Mouse (Mus musculus) adrenal gland, adult 2 months (tissue): ENCODE data around the gene Smc6. TPM values are rescaled to one million over a fixed set of nuclear protein-coding genes. Genes with fewer than 3 reads are reported as not detected.
A peak's percentile ranks its signal among the peaks of the same experiment; 100 is the strongest.

Source experiments
- DNase-seq: peaks from one replicate; pipeline ENCODE4 v3.0.0; 2021
- long read RNA-seq: library from polyadenylated mRNA; stranded (forward); transcript quantifications from one replicate; pipeline ENCODE4 v2.0.0, GENCODE M21; 2021
- polyA plus RNA-seq: library from polyadenylated mRNA; depleted of rRNA; stranded (reverse); fragments of >200 nt; gene quantifications from 2 replicates; pipeline ENCODE4 v1.2.3, GENCODE M21; 2012; rRNA removed
- total RNA-seq, 2 experiments: library from RNA; stranded (reverse); gene quantifications; 2 replicates each; pipeline ENCODE4 v1.2.3; 2021

Smc6 gene
- total RNA-seq (10 to 100 TPM; 23.3 to 29.0 TPM), polyA plus RNA-seq (1.0 and 1.1 TPM in 2 replicates)
- long read RNA-seq, full-length matches to known transcripts, result 16 of 23 reads
- long read RNA-seq, partial matches to known transcripts, result 3 of 23 reads
- long read RNA-seq, other reads (novel, unspliced or antisense), result 4 of 23 reads

GRCm38 (mm10) chr12:11265382-11266281, at the start of gene Smc6, which contains the start of gene Gen1:
TSS of gene Smc6 (plus strand) at chr12:11265886.
TSS of gene Gen1 (minus strand) at chr12:11265801.
- DNase-seq, result peak; percentile 97

- DNase-seq, result no peak
Measured at GRCm38 (mm10) chr12:11216454-11216853, 49.2 kb upstream of the Smc6 start.

- no peak for DNase-seq
Measured at GRCm38 (mm10) chr12:11217726-11218250, 47.9 kb upstream of the Smc6 start.

- no peak for DNase-seq
Measured at GRCm38 (mm10) chr12:11221524-11222330, 44.0 kb upstream of the Smc6 start.

- no peak for DNase-seq
Measured at GRCm38 (mm10) chr12:11222566-11222965, 43.1 kb upstream of the Smc6 start.

- peak; percentile 43 for DNase-seq
Measured at GRCm38 (mm10) chr12:11223090-11223489, 42.6 kb upstream of the Smc6 start.

- DNase-seq, result no peak
Measured at GRCm38 (mm10) chr12:11224722-11225121, 41.0 kb upstream of the Smc6 start.

- DNase-seq, result no peak
Measured at GRCm38 (mm10) chr12:11226123-11226522, 39.6 kb upstream of the Smc6 start.

GRCm38 (mm10) chr12:11226529-11227268, 39.0 kb upstream of the Smc6 start:
- DNase-seq, result peak; percentile 28

- DNase-seq, result no peak
Measured at GRCm38 (mm10) chr12:11230267-11230666, 35.4 kb upstream of the Smc6 start.

- no peak for DNase-seq
Measured at GRCm38 (mm10) chr12:11235996-11236395, 29.7 kb upstream of the Smc6 start.

- DNase-seq, result no peak
Measured at GRCm38 (mm10) chr12:11247460-11247859, 18.2 kb upstream of the Smc6 start.

- DNase-seq, result no peak
Measured at GRCm38 (mm10) chr12:11250322-11250721, 15.4 kb upstream of the Smc6 start.

GRCm38 (mm10) chr12:11264895-11265294, 791 bp upstream of the Smc6 start:
- DNase-seq, result no peak

- no peak for DNase-seq
Measured at GRCm38 (mm10) chr12:11266282-11266985, 748 bp downstream of the Smc6 start.

- DNase-seq, result peak; percentile 7
Measured at GRCm38 (mm10) chr12:11267030-11267429, 1.3 kb downstream of the Smc6 start.

GRCm38 (mm10) chr12:11272568-11272967, 6.9 kb downstream of the Smc6 start:
- DNase-seq, result no peak

- no peak for DNase-seq
Measured at GRCm38 (mm10) chr12:11273185-11273584, 7.5 kb downstream of the Smc6 start.

- DNase-seq, result no peak
Measured at GRCm38 (mm10) chr12:11276632-11277031, 10.9 kb downstream of the Smc6 start.

- DNase-seq, result no peak
Measured at GRCm38 (mm10) chr12:11277207-11277606, 11.5 kb downstream of the Smc6 start.

- DNase-seq, result no peak
Measured at GRCm38 (mm10) chr12:11279886-11280285, 14.2 kb downstream of the Smc6 start.
